Mouse (Mus musculus): ENCODE data around the gene Sec31a. TPM values are rescaled to one million over a fixed set of nuclear protein-coding genes. Genes with fewer than 3 reads are reported as not detected.
A peak's percentile ranks its signal among the peaks of the same experiment; 100 is the strongest.

The Sec31a gene
- polyA plus RNA-seq, 1 experiment = 244 TPM

GRCm38 (mm10) chr5:100381094-100381493 is 34.9 kb downstream of the Sec31a start:
- H3K27ac ChIP-seq (ENCODE audit: insufficient read depth, low read depth, low read length) = peak overlapping the region; percentile 79
- 60% methylated on average over 7 of the region's 7 CpGs for WGBS
- H3K4me1 ChIP-seq (ENCODE audit: control insufficient read depth, insufficient read depth, low read length) = peaks cover 6% of the 10 kb centered on the region; the same call in 1 of the 2 replicates
- H3K36me3 ChIP-seq (ENCODE audit: control insufficient read depth, insufficient read depth, low read length) = peaks cover 12% of the 10 kb centered on the region
- H3K27me3 ChIP-seq (replicated peaks; ENCODE audit: control insufficient read depth, insufficient read depth, low read length) = no peaks in the 10 kb centered on the region
- H3K4me3 ChIP-seq (ENCODE audit: insufficient read depth, low read depth, low read length) = no peak overlapping the region
- peak; percentile 43 for DNase-seq
- no peak for TF ChIP-seq CTCF (conservative IDR thresholded peaks at IDR 0.05; ENCODE audit: insufficient read depth, insufficient read length, low read depth, low read length)

- no peak overlapping the region for H3K4me3 ChIP-seq (ENCODE audit: insufficient read depth, low read depth, low read length)
- TF ChIP-seq CTCF (conservative IDR thresholded peaks at IDR 0.05; ENCODE audit: insufficient read depth, insufficient read length, low read depth, low read length) = no peak
- TF ChIP-seq POLR2A (IDR thresholded peaks at IDR 0.05; ENCODE audit: low read depth, low read length) = no peak
- H3K27me3 ChIP-seq (replicated peaks; ENCODE audit: control insufficient read depth, insufficient read depth, low read length) = no peaks in the 10 kb centered on the region
- peaks cover 6% of the 10 kb centered on the region; the same call in 1 of the 2 replicates for H3K4me1 ChIP-seq (ENCODE audit: control insufficient read depth, insufficient read depth, low read length)
- WGBS = 67% methylated on average over 5 of the region's 5 CpGs
- H3K36me3 ChIP-seq (ENCODE audit: control insufficient read depth, insufficient read depth, low read length) = peaks cover 7% of the 10 kb centered on the region
- H3K27ac ChIP-seq (ENCODE audit: insufficient read depth, low read depth, low read length) = peak overlapping the region; percentile 84
- DNase-seq = peak; percentile 93
Observed at GRCm38 (mm10) chr5:100380277-100380676, 35.8 kb downstream of the Sec31a start.

- Histone ChIP-seq H3K4me1 (ENCODE audit: control insufficient read depth, insufficient read depth, low read length) (peaks cover 6% of the 10 kb centered on the region; the same call in 1 of the 2 replicates), H3K4me3 (ENCODE audit: insufficient read depth, low read depth, low read length) (no peak overlapping the region), H3K27me3 (replicated peaks; ENCODE audit: control insufficient read depth, insufficient read depth, low read length) (no peaks in the 10 kb centered on the region), H3K27ac (ENCODE audit: insufficient read depth, low read depth, low read length) (no peak overlapping the region), H3K36me3 (ENCODE audit: control insufficient read depth, insufficient read depth, low read length) (peaks cover 6% of the 10 kb centered on the region)
- no peak for DNase-seq
- TF ChIP-seq POLR2A (IDR thresholded peaks at IDR 0.05; ENCODE audit: low read depth, low read length) (no peak), CTCF (conservative IDR thresholded peaks at IDR 0.05; ENCODE audit: insufficient read depth, insufficient read length, low read depth, low read length) (no peak)
- 91% methylated on average over 2 of the region's 2 CpGs for WGBS
Observed at GRCm38 (mm10) chr5:100378981-100379380, 37.1 kb downstream of the Sec31a start.

GRCm38 (mm10) chr5:100378211-100378610 is 37.8 kb downstream of the Sec31a start:
- Histone ChIP-seq H3K27ac (ENCODE audit: insufficient read depth, low read depth, low read length) (no peak overlapping the region), H3K4me3 (ENCODE audit: insufficient read depth, low read depth, low read length) (no peak overlapping the region), H3K4me1 (ENCODE audit: control insufficient read depth, insufficient read depth, low read length) (peaks cover 6% of the 10 kb centered on the region; the same call in 1 of the 2 replicates), H3K36me3 (ENCODE audit: control insufficient read depth, insufficient read depth, low read length) (peaks cover 6% of the 10 kb centered on the region), H3K27me3 (replicated peaks; ENCODE audit: control insufficient read depth, insufficient read depth, low read length) (no peaks in the 10 kb centered on the region)
- no peak for TF ChIP-seq CTCF (conservative IDR thresholded peaks at IDR 0.05; ENCODE audit: insufficient read depth, insufficient read length, low read depth, low read length)
- TF ChIP-seq POLR2A (IDR thresholded peaks at IDR 0.05; ENCODE audit: low read depth, low read length) = no peak
- no peak for DNase-seq
- WGBS = 89% methylated on average over 5 of the region's 5 CpGs

- H3K27me3 ChIP-seq (replicated peaks; ENCODE audit: control insufficient read depth, insufficient read depth, low read length) = no peaks in the 10 kb centered on the region
- peaks cover 6% of the 10 kb centered on the region; the same call in 1 of the 2 replicates for H3K4me1 ChIP-seq (ENCODE audit: control insufficient read depth, insufficient read depth, low read length)
- H3K4me3 ChIP-seq (ENCODE audit: insufficient read depth, low read depth, low read length) = no peak overlapping the region
- TF ChIP-seq CTCF (conservative IDR thresholded peaks at IDR 0.05; ENCODE audit: insufficient read depth, insufficient read length, low read depth, low read length) (no peak), POLR2A (IDR thresholded peaks at IDR 0.05; ENCODE audit: low read depth, low read length) (no peak)
- DNase-seq = no peak
- no peak overlapping the region for H3K27ac ChIP-seq (ENCODE audit: insufficient read depth, low read depth, low read length)
- peaks cover 10% of the 10 kb centered on the region for H3K36me3 ChIP-seq (ENCODE audit: control insufficient read depth, insufficient read depth, low read length)
- WGBS = 61% methylated on average over 2 of the region's 2 CpGs
Observed at GRCm38 (mm10) chr5:100377376-100377775, 38.7 kb downstream of the Sec31a start.

GRCm38 (mm10) chr5:100374703-100375102 is 41.3 kb downstream of the Sec31a start:
- WGBS = 97% methylated on average over 2 of the region's 2 CpGs
- TF ChIP-seq POLR2A (IDR thresholded peaks at IDR 0.05; ENCODE audit: low read depth, low read length) (no peak), CTCF (conservative IDR thresholded peaks at IDR 0.05; ENCODE audit: insufficient read depth, insufficient read length, low read depth, low read length) (no peak)
- no peak overlapping the region for H3K27ac ChIP-seq (ENCODE audit: insufficient read depth, low read depth, low read length)
- no peak for DNase-seq
- H3K27me3 ChIP-seq (replicated peaks; ENCODE audit: control insufficient read depth, insufficient read depth, low read length) = no peaks in the 10 kb centered on the region
- no peak overlapping the region for H3K4me3 ChIP-seq (ENCODE audit: insufficient read depth, low read depth, low read length)
- peaks cover 5% of the 10 kb centered on the region; the same call in 1 of the 2 replicates for H3K4me1 ChIP-seq (ENCODE audit: control insufficient read depth, insufficient read depth, low read length)
- peaks cover 10% of the 10 kb centered on the region for H3K36me3 ChIP-seq (ENCODE audit: control insufficient read depth, insufficient read depth, low read length)

GRCm38 (mm10) chr5:100373952-100374351 is 42.1 kb downstream of the Sec31a start:
- Histone ChIP-seq H3K27ac (ENCODE audit: insufficient read depth, low read depth, low read length) (no peak overlapping the region), H3K4me1 (ENCODE audit: control insufficient read depth, insufficient read depth, low read length) (peaks cover 6% of the 10 kb centered on the region; the same call in 1 of the 2 replicates), H3K27me3 (replicated peaks; ENCODE audit: control insufficient read depth, insufficient read depth, low read length) (no peaks in the 10 kb centered on the region), H3K36me3 (ENCODE audit: control insufficient read depth, insufficient read depth, low read length) (peaks cover 8% of the 10 kb centered on the region), H3K4me3 (ENCODE audit: insufficient read depth, low read depth, low read length) (no peak overlapping the region)
- 45% methylated on average over 5 of the region's 5 CpGs for WGBS
- TF ChIP-seq POLR2A (IDR thresholded peaks at IDR 0.05; ENCODE audit: low read depth, low read length) = no peak
- peak; percentile 74 for TF ChIP-seq CTCF (conservative IDR thresholded peaks at IDR 0.05; ENCODE audit: insufficient read depth, insufficient read length, low read depth, low read length)
- peak; percentile 53 for DNase-seq

All from kidney, adult 2 months (tissue).